23 mouse cellular contexts compared by ENCODE assay signal in genomic region chr1:193392266-193392665, GRCm38 (mm10). TPM values are rescaled to one million over a fixed set of nuclear protein-coding genes. Genes with fewer than 3 reads are reported as not detected.
DNase-seq lines count a peak whose midpoint lies in the region; ATAC-seq and TF ChIP-seq lines count a peak whose summit lies in the region.
"Had no signal": no experiment of that assay in that cellular context is flagged by ENCODE, and none has a peak within 500 bp of the region (broad histone marks: within the 10 kb centered on the region; RNA-seq: fewer than 3 reads in every experiment).

No protein-coding gene starts in this region.

- CTCF ChIA-PET in Patski (lab: Charles Lee) = interaction anchor here (0.8 kb wide), 1 partner anchor 58 kb away, joined by 3 read pairs; no protein-coding TSS in a partner anchor

- no peak overlapping the region for H3K4me2 ChIP-seq in hindbrain, postnatal 0 days (ENCODE audit: low read depth, low read length)
- H3K4me2 ChIP-seq in hindbrain, embryonic 13.5 days = no peak overlapping the region
- no peak overlapping the region for H3K4me2 ChIP-seq in liver, postnatal 0 days (ENCODE audit: low read depth, low read length)
- H3K4me2 ChIP-seq in liver, embryonic 11.5 days = no peak overlapping the region
- H3K4me2 ChIP-seq: embryonic facial prominence, embryonic 15.5 days; heart, embryonic 11.5 days; heart, embryonic 15.5 days; hindbrain, embryonic 15.5 days had no signal

- no peak for DNase-seq in hindbrain, postnatal 0 days (ENCODE audit: low spot score)
- DNase-seq in liver, postnatal 0 days = no peak
- DNase-seq in liver, embryonic 11.5 days (ENCODE audit: low spot score) = no peak
- DNase-seq in 3T3-L1 (ENCODE audit: low read depth, low spot score) = peak; percentile 27
- DNase-seq in Patski (ENCODE audit: low read depth, low spot score) = no peak
- DNase-seq in adrenal gland, adult (ENCODE audit: inconsistent age in 2 of 2, low spot score in 1 of 2) = no peak
- DNase-seq: adrenal gland, adult 2 months; adrenal gland, postnatal 25 days; cerebellum, adult 2 months; gastrocnemius, postnatal 10 days; heart, adult 18-20 months had no signal

- H3K27me3 ChIP-seq in hindbrain, postnatal 0 days (ENCODE audit: insufficient read depth, low read length) = no peaks in the 10 kb centered on the region
- H3K27me3 ChIP-seq in hindbrain, embryonic 13.5 days = peaks cover 2% of the 10 kb centered on the region; the same call in 1 of the 2 replicates
- no peaks in the 10 kb centered on the region for H3K27me3 ChIP-seq in liver, postnatal 0 days (ENCODE audit: insufficient read depth, low read length)
- H3K27me3 ChIP-seq in liver, embryonic 11.5 days (replicated peaks; ENCODE audit: control insufficient read depth, insufficient read depth, low read length) = no peaks in the 10 kb centered on the region; the same call in 1 of the 2 replicates
- no peaks in the 10 kb centered on the region for H3K27me3 ChIP-seq in Patski
- H3K27me3 ChIP-seq: embryonic facial prominence, embryonic 15.5 days; heart, embryonic 15.5 days had no signal

- H3K9me3 ChIP-seq in hindbrain, postnatal 0 days (ENCODE audit: low read length) = no peaks in the 10 kb centered on the region
- no peaks in the 10 kb centered on the region for H3K9me3 ChIP-seq in hindbrain, embryonic 13.5 days
- H3K9me3 ChIP-seq in liver, postnatal 0 days (ENCODE audit: low read length) = no peaks in the 10 kb centered on the region
- H3K9me3 ChIP-seq in liver, embryonic 11.5 days (ENCODE audit: control insufficient read depth, low read length) = no peaks in the 10 kb centered on the region
- H3K9me3 ChIP-seq: embryonic facial prominence, embryonic 15.5 days; forebrain, embryonic 10.5 days; G1E; heart, embryonic 15.5 days; hindbrain, embryonic 10.5 days; hindbrain, embryonic 15.5 days had no signal

- WGBS in hindbrain, postnatal 0 days = 77% methylated on average over 3 of the region's 3 CpGs
- 88% methylated on average over 3 of the region's 3 CpGs for WGBS in hindbrain, embryonic 13.5 days
- WGBS in liver, postnatal 0 days (ENCODE audit: insufficient replicate concordance) = 75% methylated on average over 3 of the region's 3 CpGs
- WGBS in liver, embryonic 11.5 days = 89% methylated on average over 3 of the region's 3 CpGs

- H3K36me3 ChIP-seq in hindbrain, postnatal 0 days (ENCODE audit: insufficient read depth, low read length) = no peaks in the 10 kb centered on the region
- H3K36me3 ChIP-seq in hindbrain, embryonic 13.5 days = no peaks in the 10 kb centered on the region
- no peaks in the 10 kb centered on the region for H3K36me3 ChIP-seq in liver, postnatal 0 days (replicated peaks; ENCODE audit: insufficient read depth, low read length)
- H3K36me3 ChIP-seq in liver, embryonic 11.5 days (ENCODE audit: control insufficient read depth, insufficient read depth, low read length) = no peaks in the 10 kb centered on the region
- H3K36me3 ChIP-seq: embryonic facial prominence, embryonic 15.5 days; forebrain, embryonic 10.5 days; G1E; heart, embryonic 15.5 days; hindbrain, embryonic 10.5 days; hindbrain, embryonic 15.5 days had no signal

- TF ChIP-seq CTCF in hindbrain, postnatal 0 days (IDR thresholded peaks at IDR 0.05; ENCODE audit: low read depth) = peak; percentile 47
- TF ChIP-seq CTCF in liver, postnatal 0 days (IDR thresholded peaks at IDR 0.05; ENCODE audit: low read depth) = 0 out of 2 replicates have a peak, but pooled peaks have one; percentile 8
- TF ChIP-seq CTCF in Patski (IDR thresholded peaks at IDR 0.05) = peak; percentile 70

- ATAC-seq in hindbrain, postnatal 0 days = no peak
- ATAC-seq in hindbrain, embryonic 13.5 days (ENCODE audit: low FRiP score) = no peak
- no peak for ATAC-seq in liver, postnatal 0 days
- no peak for ATAC-seq in liver, embryonic 11.5 days (replicated peaks; ENCODE audit: low FRiP score)
- ATAC-seq in Patski = no peak
- ATAC-seq: activated CD4-positive, CD25-positive, alpha-beta regulatory T cell, adult 4 months; forebrain, embryonic 14.5 days; inflammation-experienced regulatory T-cells, adult 6 months had no signal

- TF ChIP-seq EP300 in liver, postnatal 0 days (IDR thresholded peaks at IDR 0.05; ENCODE audit: low read depth) = no peak

- H3K4me3 ChIP-seq in hindbrain, postnatal 0 days (ENCODE audit: low read length) = no peak overlapping the region
- H3K4me3 ChIP-seq in hindbrain, embryonic 13.5 days = no peak overlapping the region
- H3K4me3 ChIP-seq in liver, postnatal 0 days (ENCODE audit: low read depth, low read length) = no peak overlapping the region
- H3K4me3 ChIP-seq in liver, embryonic 11.5 days (ENCODE audit: low read depth, low read length) = no peak overlapping the region
- H3K4me3 ChIP-seq: embryonic facial prominence, embryonic 15.5 days; erythroblast, embryonic 14.5 days; forebrain, embryonic 10.5 days; heart, embryonic 15.5 days; hindbrain, embryonic 10.5 days; hindbrain, embryonic 15.5 days had no signal

- in situ Hi-C loops in Patski (cut with MboI; ENCODE audit: low pct_unique_long_range_greater_than_20kb) = loop anchor here (5.0 to 10.0 kb wide), 4 partner anchors 113 to 1233 kb away; no protein-coding TSS in a partner anchor

- 0 out of 2 replicates have a peak, but pooled peaks cover 7% of the 10 kb centered on the region for H3K4me1 ChIP-seq in hindbrain, postnatal 0 days (ENCODE audit: insufficient read depth, low read length)
- H3K4me1 ChIP-seq in hindbrain, embryonic 13.5 days (replicated peaks) = peaks cover 34% of the 10 kb centered on the region
- H3K4me1 ChIP-seq in liver, postnatal 0 days (ENCODE audit: insufficient read depth) = no peaks in the 10 kb centered on the region
- peaks cover 3% of the 10 kb centered on the region; the same call in 1 of the 2 replicates for H3K4me1 ChIP-seq in liver, embryonic 11.5 days (replicated peaks; ENCODE audit: control insufficient read depth, insufficient read depth, low read length)

- no peak overlapping the region for H3K27ac ChIP-seq in hindbrain, postnatal 0 days
- no peak overlapping the region for H3K27ac ChIP-seq in hindbrain, embryonic 13.5 days
- no peak overlapping the region for H3K27ac ChIP-seq in liver, postnatal 0 days (ENCODE audit: low read depth)
- no peak overlapping the region for H3K27ac ChIP-seq in liver, embryonic 11.5 days (ENCODE audit: low read depth, low read length)
- H3K27ac ChIP-seq: embryonic facial prominence, embryonic 15.5 days; forebrain, embryonic 10.5 days; heart, embryonic 15.5 days; hindbrain, embryonic 10.5 days; hindbrain, embryonic 15.5 days had no signal

- H3K9ac ChIP-seq in hindbrain, postnatal 0 days (replicated peaks; ENCODE audit: low read length) = no peak overlapping the region
- H3K9ac ChIP-seq in hindbrain, embryonic 13.5 days = no peak overlapping the region
- H3K9ac ChIP-seq in liver, postnatal 0 days (replicated peaks) = no peak overlapping the region
- no peak overlapping the region for H3K9ac ChIP-seq in liver, embryonic 11.5 days (ENCODE audit: low read depth, low read length)
- H3K9ac ChIP-seq: embryonic facial prominence, embryonic 15.5 days; heart, embryonic 15.5 days; hindbrain, embryonic 15.5 days had no signal

- POLR2A ChIA-PET in Patski (lab: Charles Lee) = no interaction called here

RNA-seq across cellular contexts. Expression of gene Camk1g, which starts 22.2 kb away (rescaled TPM):
- 32.9 and 34.6 TPM in 2 replicates for total RNA-seq in hindbrain, postnatal 0 days (2014; rRNA removed)
- 30.9 and 35.1 TPM in 2 replicates for polyA plus RNA-seq in hindbrain, postnatal 0 days (2015; fragmentation: Nextera tagmentation; extraction: Ambion mirVana)
- polyA plus RNA-seq in hindbrain, embryonic 13.5 days (2015; fragmentation: Nextera tagmentation; extraction: Ambion mirVana) = 31.7 and 35.5 TPM in 2 replicates
- polyA plus RNA-seq in liver, postnatal 0 days (2015; fragmentation: Nextera tagmentation; extraction: Ambion mirVana) = 0.15 and 0.24 TPM in 2 replicates
- polyA plus RNA-seq in liver, embryonic 11.5 days (2014; fragmentation: Nextera tagmentation; extraction: Ambion mirVana) = 3.3 TPM in 2 replicates
- 0.69 TPM for polyA plus RNA-seq in Patski (2021)
- total RNA-seq: adrenal gland, adult 2 months; G1E had no signal
- polyA plus RNA-seq: activated CD4-positive, CD25-positive, alpha-beta regulatory T cell, adult 4 months; erythroblast, embryonic 14.5 days; G1E; inflammation-experienced regulatory T-cells, adult 6 months had no signal

Comparison
In these comparisons a context has a peak if more than half of its experiments do, and no peak if none do; other contexts are left out.
1. CTCF ChIP-seq: peak in every context shown above with its lines; median percentile 70 in Patski; 47 in hindbrain, postnatal 0 days; 8 in liver, postnatal 0 days.